Mouse (Mus musculus): ENCODE measurements around the gene Btbd35f3.
"Not testable (repeated sequence)": the region's sequence is repeated elsewhere in the genome, so short reads cannot be mapped to it uniquely, and the experiment has no call there.

The Btbd35f3 gene

DNA sequence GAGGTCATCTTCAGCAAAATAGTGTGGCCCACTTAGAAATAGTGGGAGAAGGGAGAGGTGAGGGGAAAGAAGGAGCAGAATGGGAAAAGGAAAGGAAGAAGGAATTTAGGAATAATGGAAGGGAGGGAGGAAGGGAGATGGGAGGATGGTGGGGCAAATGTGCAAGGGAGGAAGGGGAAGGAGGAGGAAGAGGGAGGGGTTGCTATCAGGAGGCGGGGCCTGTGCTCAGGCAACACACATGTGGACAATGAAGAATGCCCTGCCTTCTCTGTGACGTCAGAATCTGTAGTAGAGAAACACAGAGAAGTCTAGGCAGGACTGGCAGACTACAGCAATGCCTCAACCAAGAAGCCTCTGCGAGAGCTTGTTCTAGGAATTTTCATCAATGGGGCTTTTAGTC lies at the start of gene Btbd35f3:
Gene Btbd35f3 (plus strand): TSS at position 301 of the 400 bp plus-strand sequence.
- not testable (repeated sequence) for DNase-seq (ENCODE audit: low spot score)
